Mouse (Mus musculus) ES-Bruce4 (cell line): ENCODE measurements around the gene Dnm1.

ENCODE experiments used
- CTCF ChIP-seq: IDR thresholded peaks from one replicate; pipeline ENCODE4 v1.8.1; 2011; ENCODE audit warnings: low read depth, low read length
- POLR2A ChIP-seq: IDR thresholded peaks from one replicate; pipeline ENCODE4 v1.8.1; 2011; ENCODE audit warnings: low read length; ENCODE audit not compliant: insufficient read depth

- TF ChIP-seq POLR2A (no peak), CTCF (peak; percentile 2)
Observed at GRCm38 (mm10) chr2:32289578-32289977, 63.6 kb downstream of the Dnm1 start.
